Mouse (Mus musculus): ENCODE measurements at regions not wholly inside any gene's neighbourhood (a gene's known extent, or its start where the extent isn't known, plus 50 kb on each side); places are given as distances from the start of the nearest gene placed in this dataset.

DNA sequence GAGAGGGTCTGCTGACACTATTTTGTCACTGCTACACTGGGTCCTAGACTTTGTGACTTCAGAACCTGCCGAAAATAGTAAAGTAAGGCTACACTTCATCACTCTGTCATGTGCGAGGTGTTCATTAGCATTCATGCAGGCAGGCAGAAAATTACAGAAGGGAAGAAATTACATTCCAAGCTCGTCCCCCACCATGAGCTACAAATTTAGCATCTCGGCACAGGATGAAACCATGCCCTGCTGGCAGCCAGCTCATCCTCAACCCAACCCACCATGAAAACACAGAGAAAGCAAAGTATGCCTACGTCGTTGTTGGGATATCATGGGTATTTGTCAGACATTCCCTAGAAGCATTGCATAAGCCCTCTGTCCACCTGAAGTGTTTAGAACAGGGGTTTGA lies 103.9 kb downstream of the Kctd12 start:
- Histone ChIP-seq H3K9ac (no peak overlapping the region), H3K4me2 (replicated peaks) (no peak overlapping the region), H3K9me3 (no peaks in the 10 kb centered on the region), H3K27ac (no peak overlapping the region), H3K4me1 (peaks cover 3% of the 10 kb centered on the region; the same call in 1 of the 2 replicates), H3K27me3 (no peaks in the 10 kb centered on the region), H3K4me3 (no peak overlapping the region), H3K36me3 (no peaks in the 10 kb centered on the region)
- WGBS, result 84% methylated on average over 6 of the region's 6 CpGs
- ATAC-seq (ENCODE audit: insufficient number of reproducible peaks, insufficient read depth, low FRiP score, low TSS enrichment), result no peak

- no peaks in the 10 kb centered on the region for H3K4me1 ChIP-seq
- no peak overlapping the region for H3K27ac ChIP-seq
- no peaks in the 10 kb centered on the region for H3K9me3 ChIP-seq
- ATAC-seq (ENCODE audit: insufficient number of reproducible peaks, insufficient read depth, low FRiP score, low TSS enrichment), result no peak
- no peaks in the 10 kb centered on the region for H3K36me3 ChIP-seq
- WGBS, result 83% methylated on average over 1 of the region's 1 CpGs
- H3K9ac ChIP-seq, result no peak overlapping the region
- H3K4me2 ChIP-seq (replicated peaks), result no peak overlapping the region
- H3K4me3 ChIP-seq, result no peak overlapping the region
- no peaks in the 10 kb centered on the region for H3K27me3 ChIP-seq
These were observed 114.3 kb downstream of the Kctd12 start for GRCm38 (mm10) chr14:102868160-102868559.

DNA sequence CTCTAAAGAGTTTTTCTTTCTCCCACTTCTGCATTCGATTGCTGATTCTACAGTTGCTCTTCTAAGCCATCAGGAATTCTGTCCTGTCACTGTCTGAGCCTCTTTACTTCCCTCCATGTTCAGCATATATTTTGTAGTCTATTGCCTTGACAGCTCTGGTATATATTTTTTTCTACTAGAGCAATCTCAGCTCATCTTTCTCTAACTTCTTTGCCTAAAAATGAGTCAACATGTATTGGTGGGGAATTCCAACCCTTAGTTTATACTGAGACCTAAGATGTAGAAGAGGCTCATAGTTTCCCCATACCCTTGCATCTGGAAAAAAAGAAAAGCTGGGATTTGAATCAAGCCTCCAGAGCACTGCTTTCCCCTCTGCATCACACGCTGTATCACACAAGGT lies 114.7 kb downstream of the Kctd12 start:
- H3K4me1 ChIP-seq, result no peaks in the 10 kb centered on the region
- H3K9ac ChIP-seq, result no peak overlapping the region
- no peak for ATAC-seq (ENCODE audit: insufficient number of reproducible peaks, insufficient read depth, low FRiP score, low TSS enrichment)
- H3K36me3 ChIP-seq, result no peaks in the 10 kb centered on the region
- no peak overlapping the region for H3K4me3 ChIP-seq
- WGBS, result 89% methylated on average over 2 of the region's 2 CpGs
- no peak overlapping the region for H3K4me2 ChIP-seq (replicated peaks)
- H3K9me3 ChIP-seq, result no peaks in the 10 kb centered on the region
- no peak overlapping the region for H3K27ac ChIP-seq
- H3K27me3 ChIP-seq, result no peaks in the 10 kb centered on the region

- no peak for ATAC-seq (ENCODE audit: insufficient number of reproducible peaks, insufficient read depth, low FRiP score, low TSS enrichment)
- Histone ChIP-seq H3K4me2 (replicated peaks) (no peak overlapping the region), H3K4me3 (no peak overlapping the region), H3K4me1 (no peaks in the 10 kb centered on the region), H3K27ac (no peak overlapping the region), H3K9ac (no peak overlapping the region), H3K27me3 (no peaks in the 10 kb centered on the region), H3K36me3 (no peaks in the 10 kb centered on the region), H3K9me3 (no peaks in the 10 kb centered on the region)
- WGBS, result 81% methylated on average over 1 of the region's 1 CpGs
These were observed 115.9 kb downstream of the Kctd12 start for GRCm38 (mm10) chr14:102866511-102866910.

DNA sequence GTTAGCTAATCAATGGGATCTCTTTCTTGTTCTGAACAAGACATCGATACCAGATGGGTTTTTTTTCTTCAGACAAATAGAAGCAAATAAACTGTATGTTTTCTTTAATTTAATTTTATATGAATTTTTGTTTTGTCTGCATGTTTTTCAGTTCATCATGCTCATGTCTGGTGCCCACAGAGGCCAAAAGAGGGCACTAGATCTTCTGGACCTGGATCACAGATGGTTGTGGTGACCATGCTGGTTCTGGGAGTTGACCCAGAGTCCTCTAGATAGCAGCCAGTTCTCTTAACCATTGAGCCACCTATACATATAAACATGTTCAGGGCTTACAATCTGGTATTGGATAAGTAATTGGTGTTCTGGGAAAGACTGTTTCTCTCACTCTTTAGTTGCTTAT lies 120.7 kb downstream of the Kctd12 start:
- H3K27ac ChIP-seq, result no peak overlapping the region
- H3K9ac ChIP-seq, result no peak overlapping the region
- WGBS, result 92% methylated on average over 1 of the region's 1 CpGs
- H3K9me3 ChIP-seq, result no peaks in the 10 kb centered on the region
- H3K36me3 ChIP-seq, result no peaks in the 10 kb centered on the region
- H3K27me3 ChIP-seq, result no peaks in the 10 kb centered on the region
- no peak overlapping the region for H3K4me2 ChIP-seq (replicated peaks)
- H3K4me1 ChIP-seq, result 0 out of 2 replicates have a peak, but pooled peaks cover 6% of the 10 kb centered on the region
- H3K4me3 ChIP-seq, result no peak overlapping the region
- ATAC-seq (ENCODE audit: insufficient number of reproducible peaks, insufficient read depth, low FRiP score, low TSS enrichment), result no peak

DNA sequence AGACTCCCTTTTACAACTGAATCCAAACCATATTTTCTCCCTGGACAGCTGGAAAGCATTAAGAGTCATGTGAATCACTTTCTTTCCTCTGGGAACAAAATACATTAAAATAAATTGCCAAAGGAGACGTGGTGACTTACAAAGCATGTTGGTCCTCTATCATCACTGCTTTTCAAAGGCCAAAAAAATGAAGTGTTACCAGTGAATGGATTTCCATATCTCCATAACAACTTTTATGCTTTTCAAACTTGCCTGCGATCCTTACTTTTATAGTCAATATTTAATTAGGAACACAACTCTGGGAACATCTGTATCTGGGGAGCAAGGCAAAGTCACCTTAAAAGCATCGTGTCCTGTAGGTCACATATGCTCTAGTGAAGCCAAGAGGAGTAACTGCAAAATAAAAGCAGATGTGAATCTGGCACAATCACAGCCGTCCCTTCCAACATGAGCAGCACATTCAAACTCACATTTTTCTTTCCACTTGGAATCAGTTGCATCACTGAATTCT lies 123.0 kb downstream of the Kctd12 start:
- Histone ChIP-seq H3K9me3 (no peaks in the 10 kb centered on the region), H3K9ac (no peak overlapping the region), H3K27me3 (no peaks in the 10 kb centered on the region), H3K4me2 (replicated peaks) (no peak overlapping the region), H3K36me3 (no peaks in the 10 kb centered on the region), H3K4me1 (0 out of 2 replicates have a peak, but pooled peaks cover 6% of the 10 kb centered on the region), H3K4me3 (no peak overlapping the region), H3K27ac (0 out of 2 replicates have a peak overlapping the region, but pooled peaks have one; percentile 48)
- ATAC-seq (ENCODE audit: insufficient number of reproducible peaks, insufficient read depth, low FRiP score, low TSS enrichment), result no peak
- 27% methylated on average over 4 of the region's 4 CpGs for WGBS

GRCm38 (mm10) chr14:102855264-102855840 lies 127.1 kb downstream of the Kctd12 start:
- no peak overlapping the region for H3K9ac ChIP-seq
- no peak for ATAC-seq (ENCODE audit: insufficient number of reproducible peaks, insufficient read depth, low FRiP score, low TSS enrichment)
- H3K4me2 ChIP-seq (replicated peaks), result no peak overlapping the region
- H3K9me3 ChIP-seq, result no peaks in the 10 kb centered on the region
- no peaks in the 10 kb centered on the region for H3K27me3 ChIP-seq
- 81% methylated on average over 7 of the region's 7 CpGs for WGBS
- no peak overlapping the region for H3K27ac ChIP-seq
- no peak overlapping the region for H3K4me3 ChIP-seq
- 0 out of 2 replicates have a peak, but pooled peaks cover 6% of the 10 kb centered on the region for H3K4me1 ChIP-seq
- no peaks in the 10 kb centered on the region for H3K36me3 ChIP-seq

DNA sequence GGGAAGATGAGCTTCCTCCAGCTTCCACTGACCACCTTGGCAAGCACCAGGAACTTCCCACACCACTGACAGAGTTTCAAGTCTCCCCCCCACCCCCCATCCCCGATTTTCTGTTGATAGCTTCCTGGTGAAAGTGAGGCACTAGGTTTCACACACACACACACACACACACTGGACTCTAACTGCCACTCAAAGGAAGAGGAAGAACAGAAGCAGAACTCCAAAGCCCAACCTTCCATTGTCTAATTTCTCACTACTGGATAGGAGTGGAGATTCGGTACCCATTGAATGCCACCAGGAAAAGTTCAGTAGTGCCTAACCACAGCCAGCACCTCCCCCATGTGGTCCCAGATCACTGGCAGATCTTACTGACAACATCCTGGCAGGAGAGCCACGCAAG lies 138.7 kb downstream of the Kctd12 start:
- no peak overlapping the region for H3K4me3 ChIP-seq
- ATAC-seq (ENCODE audit: insufficient number of reproducible peaks, insufficient read depth, low FRiP score, low TSS enrichment), result no peak
- no peaks in the 10 kb centered on the region for H3K36me3 ChIP-seq
- no peak overlapping the region for H3K4me2 ChIP-seq (replicated peaks)
- H3K9me3 ChIP-seq, result no peaks in the 10 kb centered on the region
- no peaks in the 10 kb centered on the region for H3K4me1 ChIP-seq
- H3K27me3 ChIP-seq, result no peaks in the 10 kb centered on the region
- H3K9ac ChIP-seq, result no peak overlapping the region
- 82% methylated on average over 3 of the region's 3 CpGs for WGBS
- no peak overlapping the region for H3K27ac ChIP-seq

GRCm38 (mm10) chr14:102837602-102838001 lies 144.8 kb downstream of the Kctd12 start:
- H3K27ac ChIP-seq, result no peak overlapping the region
- WGBS, result 78% methylated on average over 1 of the region's 1 CpGs
- H3K4me2 ChIP-seq (replicated peaks), result no peak overlapping the region
- H3K4me1 ChIP-seq, result peaks cover 10% of the 10 kb centered on the region; the same call in 1 of the 2 replicates
- H3K9me3 ChIP-seq, result no peaks in the 10 kb centered on the region
- H3K4me3 ChIP-seq, result no peak overlapping the region
- no peaks in the 10 kb centered on the region for H3K27me3 ChIP-seq
- no peak for ATAC-seq (ENCODE audit: insufficient number of reproducible peaks, insufficient read depth, low FRiP score, low TSS enrichment)
- no peaks in the 10 kb centered on the region for H3K36me3 ChIP-seq
- H3K9ac ChIP-seq, result no peak overlapping the region

- Histone ChIP-seq H3K4me2 (replicated peaks) (no peak overlapping the region), H3K9me3 (no peaks in the 10 kb centered on the region), H3K36me3 (no peaks in the 10 kb centered on the region), H3K4me1 (peaks cover 13% of the 10 kb centered on the region; the same call in 1 of the 2 replicates), H3K27ac (no peak overlapping the region), H3K27me3 (no peaks in the 10 kb centered on the region), H3K4me3 (no peak overlapping the region), H3K9ac (no peak overlapping the region)
- whole genome bisulfite sequencing, result 80% methylated on average over 11 of the region's 11 CpGs
- no peak for ATAC-seq (ENCODE audit: insufficient number of reproducible peaks, insufficient read depth, low FRiP score, low TSS enrichment)
These were observed 147.2 kb downstream of the Kctd12 start for GRCm38 (mm10) chr14:102835118-102835769.

- WGBS, result 74% methylated on average over 3 of the region's 3 CpGs
- no peak overlapping the region for H3K4me3 ChIP-seq
- no peaks in the 10 kb centered on the region for H3K27me3 ChIP-seq
- H3K36me3 ChIP-seq, result no peaks in the 10 kb centered on the region
- H3K9ac ChIP-seq, result no peak overlapping the region
- H3K9me3 ChIP-seq, result no peaks in the 10 kb centered on the region
- peaks cover 9% of the 10 kb centered on the region; the same call in 1 of the 2 replicates for H3K4me1 ChIP-seq
- H3K4me2 ChIP-seq (replicated peaks), result no peak overlapping the region
- no peak overlapping the region for H3K27ac ChIP-seq
- no peak for ATAC-seq (ENCODE audit: insufficient number of reproducible peaks, insufficient read depth, low FRiP score, low TSS enrichment)
These were observed 154.0 kb downstream of the Kctd12 start for GRCm38 (mm10) chr14:102828442-102828841.

- H3K27ac ChIP-seq, result no peak overlapping the region
- no peaks in the 10 kb centered on the region for H3K9me3 ChIP-seq
- H3K4me1 ChIP-seq, result peaks cover 5% of the 10 kb centered on the region; the same call in 1 of the 2 replicates
- no peaks in the 10 kb centered on the region for H3K36me3 ChIP-seq
- no peak overlapping the region for H3K9ac ChIP-seq
- no peaks in the 10 kb centered on the region for H3K27me3 ChIP-seq
- no peak overlapping the region for H3K4me3 ChIP-seq
- WGBS, result 73% methylated on average over 7 of the region's 7 CpGs
- no peak for ATAC-seq (ENCODE audit: insufficient number of reproducible peaks, insufficient read depth, low FRiP score, low TSS enrichment)
- H3K4me2 ChIP-seq (replicated peaks), result no peak overlapping the region
These were observed 154.6 kb downstream of the Kctd12 start for GRCm38 (mm10) chr14:102827756-102828384.
